Mouse (Mus musculus) CH12.LX (cell line): ENCODE results near the gene Spa17. TPM values are rescaled to one million over a fixed set of nuclear protein-coding genes. Genes with fewer than 3 reads are reported as not detected.
A peak's percentile ranks its signal among the peaks of the same experiment; 100 is the strongest.

Experiments
- DNase-seq: peaks from one replicate; pipeline ENCODE4 v3.0.0-alpha.2; 2013; ENCODE audit errors: extremely low read depth
- H3K27ac ChIP-seq: 2 replicates; pipeline ENCODE4 v1.5.1; 2012; ENCODE audit warnings: low read depth, mild to moderate bottlenecking, control low read depth, moderate library complexity; ENCODE audit not compliant: insufficient read depth
- H3K27me3 ChIP-seq: replicated peaks from 2 replicates; pipeline ENCODE3; 2012; ENCODE audit warnings: inconsistent platforms
- H3K36me3 ChIP-seq, 2 experiments: replicated peaks in 1 of 2; 2 replicates each; pipeline versions ENCODE3 to v1.6.1; 2012; ENCODE audit warnings: inconsistent platforms in 1 of 2, low read length in 1 of 2, mild to moderate bottlenecking in 1 of 2, mixed read lengths in 1 of 2, moderate library complexity in 1 of 2; ENCODE audit not compliant: control insufficient read depth in 1 of 2, insufficient read depth in 1 of 2
- H3K4me1 ChIP-seq, 2 experiments: 2 replicates each; pipeline ENCODE4 v1.6.1; 2012; ENCODE audit warnings: inconsistent platforms in 1 of 2, moderate library complexity in 1 of 2; ENCODE audit not compliant: insufficient read depth in 2 of 2, control insufficient read depth in 1 of 2
- H3K4me2 ChIP-seq: 2 replicates; pipeline ENCODE4 v1.6.1; 2012; ENCODE audit warnings: low read depth, mild to moderate bottlenecking, control low read depth; ENCODE audit not compliant: poor library complexity, insufficient read depth, severe bottlenecking
- H3K4me3 ChIP-seq, 3 experiments: fragments of 150-350 bp in 1 of 3; sonication (generic) in 1 of 3; replicated peaks in 1 of 3; 2 replicates each; pipeline versions ENCODE3 to v1.5.1; 2011 to 2012; ENCODE audit warnings: low read depth in 2 of 3, low read length in 2 of 3, mild to moderate bottlenecking in 2 of 3, moderate library complexity in 2 of 3, control low read depth in 1 of 3, improper control_type of control experiment in 1 of 3, inconsistent platforms in 1 of 3, mixed read lengths in 1 of 3; ENCODE audit not compliant: poor library complexity in 1 of 3
- H3K79me2 ChIP-seq: replicated peaks from 2 replicates; pipeline ENCODE4 v1.6.1; 2012; ENCODE audit warnings: mild to moderate bottlenecking, moderate library complexity; ENCODE audit not compliant: control insufficient read depth, poor library complexity, insufficient read depth, severe bottlenecking; ENCODE audit errors: extremely low read depth
- H3K9ac ChIP-seq: 2 replicates; pipeline ENCODE4 v1.6.1; 2012; ENCODE audit warnings: low read depth, mild to moderate bottlenecking, control low read depth, moderate library complexity; ENCODE audit not compliant: insufficient read depth
- H3K9me3 ChIP-seq: replicated peaks from 2 replicates; pipeline ENCODE3; 2012; ENCODE audit warnings: low read length, inconsistent platforms, mixed read lengths
- BHLHE40 ChIP-seq: IDR thresholded peaks from 2 replicates; pipeline ENCODE4 v1.6.1; 2011; ENCODE audit warnings: mild to moderate bottlenecking, low read depth, low read length, improper control_type of control experiment
- CHD1 ChIP-seq: IDR thresholded peaks from 2 replicates; pipeline ENCODE4 v1.6.1; 2012; ENCODE audit warnings: low read depth, low read length, improper control_type of control experiment, inconsistent platforms
- CHD2 ChIP-seq: IDR thresholded peaks from 2 replicates; pipeline ENCODE4 v1.6.1; 2011; ENCODE audit warnings: low read length, improper control_type of control experiment
- CTCF ChIP-seq, 2 experiments: IDR thresholded peaks in 1 of 2; conservative IDR thresholded peaks in 1 of 2; 2 replicates each; pipeline ENCODE4 v1.5.1; 2011 to 2012; ENCODE audit warnings: low read depth in 2 of 2, low read length in 2 of 2, improper control_type of control experiment in 1 of 2, inconsistent platforms in 1 of 2, mild to moderate bottlenecking in 1 of 2, moderate library complexity in 1 of 2
- ELF1 ChIP-seq: IDR thresholded peaks from 2 replicates; pipeline ENCODE4 v1.6.1; 2014; ENCODE audit warnings: low read depth, mild to moderate bottlenecking, inconsistent platforms, low read length, improper control_type of control experiment
- EP300 ChIP-seq: IDR thresholded peaks from 2 replicates; pipeline ENCODE4 v1.6.1; 2011; ENCODE audit warnings: low read length, improper control_type of control experiment
- ETS1 ChIP-seq: conservative IDR thresholded peaks from 2 replicates; pipeline ENCODE4 v1.6.1; 2012; ENCODE audit warnings: low read depth, mild to moderate bottlenecking, inconsistent platforms, low read length, improper control_type of control experiment, moderate library complexity
- GABPA ChIP-seq: IDR thresholded peaks from 2 replicates; pipeline ENCODE4 v1.6.1; 2012; ENCODE audit warnings: low read depth, low read length, improper control_type of control experiment, inconsistent platforms; ENCODE audit not compliant: insufficient replicate concordance
- HCFC1 ChIP-seq: IDR thresholded peaks from 2 replicates; pipeline ENCODE4 v1.6.1; 2012; ENCODE audit warnings: low read depth, mild to moderate bottlenecking, inconsistent platforms, low read length, improper control_type of control experiment
- IRF4 ChIP-seq: IDR thresholded peaks from 2 replicates; pipeline ENCODE4 v1.6.1; 2014; ENCODE audit warnings: low read depth, mild to moderate bottlenecking, inconsistent platforms, low read length, improper control_type of control experiment
- JUN ChIP-seq: IDR thresholded peaks from 2 replicates; pipeline ENCODE4 v1.6.1; 2011; ENCODE audit warnings: low read depth, mild to moderate bottlenecking, low read length, improper control_type of control experiment, moderate library complexity; ENCODE audit not compliant: insufficient read depth
- MAFK ChIP-seq: IDR thresholded peaks from 2 replicates; pipeline ENCODE4 v1.6.1; 2011; ENCODE audit warnings: low read length, improper control_type of control experiment; ENCODE audit not compliant: insufficient replicate concordance
- MAX ChIP-seq: IDR thresholded peaks from 2 replicates; pipeline ENCODE4 v1.6.1; 2011; ENCODE audit warnings: low read length, improper control_type of control experiment
- MEF2A ChIP-seq: IDR thresholded peaks from 2 replicates; pipeline ENCODE4 v1.6.1; 2014; ENCODE audit warnings: low read depth, mild to moderate bottlenecking, inconsistent platforms, low read length, improper control_type of control experiment, borderline replicate concordance
- MXI1 ChIP-seq: IDR thresholded peaks from 2 replicates; pipeline ENCODE4 v1.6.1; 2011; ENCODE audit warnings: mild to moderate bottlenecking, low read depth, low read length, improper control_type of control experiment
- MYC ChIP-seq: IDR thresholded peaks from 2 replicates; pipeline ENCODE4 v1.6.1; 2011; ENCODE audit warnings: low read depth, mild to moderate bottlenecking, improper control_type of control experiment, low read length
- NELFE ChIP-seq: IDR thresholded peaks from 2 replicates; pipeline ENCODE4 v1.6.1; 2011; ENCODE audit warnings: low read depth, low read length, improper control_type of control experiment
- NRF1 ChIP-seq: IDR thresholded peaks from 2 replicates; pipeline ENCODE4 v1.6.1; 2014; ENCODE audit warnings: low read depth, mild to moderate bottlenecking, inconsistent platforms, low read length, improper control_type of control experiment, moderate library complexity
- PAX5 ChIP-seq: IDR thresholded peaks from 2 replicates; pipeline ENCODE4 v1.6.1; 2012; ENCODE audit warnings: low read length, inconsistent platforms, mixed read lengths
- POLR2A ChIP-seq: IDR thresholded peaks from 2 replicates; pipeline ENCODE4 v1.6.1; 2011; ENCODE audit warnings: low read depth, mild to moderate bottlenecking, improper control_type of control experiment, low read length
- POLR2AphosphoS2 ChIP-seq: IDR thresholded peaks from 2 replicates; pipeline ENCODE4 v1.6.1; 2011; ENCODE audit warnings: low read depth, low read length, improper control_type of control experiment
- RAD21 ChIP-seq: IDR thresholded peaks from 2 replicates; pipeline ENCODE4 v1.6.1; 2011; ENCODE audit warnings: low read depth, mild to moderate bottlenecking, low read length, improper control_type of control experiment, moderate library complexity
- RCOR1 ChIP-seq: conservative IDR thresholded peaks from 2 replicates; pipeline ENCODE4 v1.6.1; 2012; ENCODE audit warnings: low read depth, mild to moderate bottlenecking, inconsistent platforms, low read length, improper control_type of control experiment
- SIN3A ChIP-seq: IDR thresholded peaks from 2 replicates; pipeline ENCODE4 v1.6.1; 2012; ENCODE audit warnings: low read length, improper control_type of control experiment, inconsistent platforms
- TBP ChIP-seq: conservative IDR thresholded peaks from 2 replicates; pipeline ENCODE4 v1.6.1; 2011; ENCODE audit warnings: low read depth, low read length, improper control_type of control experiment
- TCF12 ChIP-seq: IDR thresholded peaks from 2 replicates; pipeline ENCODE4 v1.6.1; 2014; ENCODE audit warnings: low read depth, mild to moderate bottlenecking, inconsistent platforms, low read length, improper control_type of control experiment
- USF1 ChIP-seq: IDR thresholded peaks from 2 replicates; pipeline ENCODE4 v1.6.1; 2014; ENCODE audit warnings: low read depth, mild to moderate bottlenecking, inconsistent platforms, low read length, improper control_type of control experiment
- USF2 ChIP-seq: conservative IDR thresholded peaks from 2 replicates; pipeline ENCODE4 v1.6.1; 2011; ENCODE audit warnings: low read depth, low read length, improper control_type of control experiment
- ZC3H11A ChIP-seq: IDR thresholded peaks from 2 replicates; pipeline ENCODE4 v1.6.1; 2012; ENCODE audit warnings: low read depth, mild to moderate bottlenecking, inconsistent platforms, low read length, improper control_type of control experiment
- ZKSCAN1 ChIP-seq: IDR thresholded peaks from 2 replicates; pipeline ENCODE4 v1.6.1; 2012; ENCODE audit warnings: low read depth, inconsistent platforms, low read length, improper control_type of control experiment, borderline replicate concordance
- ZMIZ1 ChIP-seq: IDR thresholded peaks from 2 replicates; pipeline ENCODE4 v1.6.1; 2012; ENCODE audit warnings: low read depth, mild to moderate bottlenecking, inconsistent platforms, low read length, improper control_type of control experiment
- ZNF384 ChIP-seq: IDR thresholded peaks from 2 replicates; pipeline ENCODE4 v1.6.1; 2012; ENCODE audit warnings: low read depth, low read length, improper control_type of control experiment, inconsistent platforms
- dilution Hi-C: fragments of 300-500 bp; cut with MboI; formaldehyde crosslinking; loops from 2 replicates; pipeline ENCODE4 v1.14.3; 2020; ENCODE audit warnings: low sequenced_read_pairs; ENCODE audit not compliant: extremely low pct_unique_long_range_greater_than_20kb, extremely low pct_ligation_motif_present
- in situ Hi-C: fragments of 300-500 bp; cut with MboI; formaldehyde crosslinking; loops from 3 replicates; pipeline ENCODE4 v1.14.3; 2019; ENCODE audit warnings: low sequenced_read_pairs, low pct_ligation_motif_present, low pct_unique_long_range_greater_than_20kb, mixed read lengths
- polyA plus RNA-seq: library from polyadenylated mRNA; unstranded; fragments of >175 nt; gene quantifications from 2 replicates; pipeline ENCODE4 v1.2.1, GENCODE M21; 2012; ENCODE audit warnings: low read depth; ENCODE audit not compliant: insufficient read length
- total RNA-seq, 2 experiments: library from RNA; depleted of rRNA; stranded (reverse); fragments of 300-350 nt in 1 of 2; fragments of >200 nt in 1 of 2; gene quantifications; 2 replicates each; pipeline ENCODE4 v1.2.3; 2012 to 2014

Spa17 gene
- total and polyA plus RNA-seq, 3 experiments: 0.47 to 3.2 (median 1.4) TPM

GRCm38 (mm10) chr9:37636800-37637542, 23.4 kb upstream of the Spa17 start:
- Histone ChIP-seq H3K9ac (no peak overlapping the region), H3K27me3 (no peaks in the 10 kb centered on the region), H3K4me1 (peaks cover 0 to 37% of the 10 kb centered on the region in 2 experiments; a peak in 3 of 4 replicates), H3K79me2 (no peaks in the 10 kb centered on the region), H3K27ac (no peak overlapping the region), H3K4me2 (no peak overlapping the region), H3K4me3 (no peak overlapping the region), H3K9me3 (no peaks in the 10 kb centered on the region), H3K36me3 (peaks cover 0 to 16% of the 10 kb centered on the region in 2 experiments)
- dilution Hi-C loops: no loop called here
- no peak for TF ChIP-seq NRF1
- TF ChIP-seq TCF12: no peak
- TF ChIP-seq PAX5: no peak
- TF ChIP-seq RAD21: no peak
- TF ChIP-seq EP300: no peak
- TF ChIP-seq ELF1: no peak
- DNase-seq: no peak
- in situ Hi-C loops: no loop called here

- peaks cover 0 to 37% of the 10 kb centered on the region in 2 experiments; a peak in 3 of 4 replicates for H3K4me1 ChIP-seq
- H3K4me2 ChIP-seq: no peak overlapping the region
- H3K36me3 ChIP-seq: peaks cover 0 to 18% of the 10 kb centered on the region in 2 experiments
- H3K4me3 ChIP-seq: no peak overlapping the region
- dilution Hi-C loops (no loop called here), in situ Hi-C loops (no loop called here)
- H3K27ac ChIP-seq: no peak overlapping the region
- no peaks in the 10 kb centered on the region for H3K79me2 ChIP-seq
- no peaks in the 10 kb centered on the region for H3K9me3 ChIP-seq
- H3K9ac ChIP-seq: no peak overlapping the region
- DNase-seq: peak; percentile 59
- no peaks in the 10 kb centered on the region for H3K27me3 ChIP-seq
- no peak for TF ChIP-seq ZKSCAN1
- TF ChIP-seq USF2: no peak
- no peak for TF ChIP-seq MAFK
- TF ChIP-seq MEF2A: no peak
- TF ChIP-seq ZC3H11A: peak; percentile 26; the same call in 1 of the 2 replicates
- TF ChIP-seq IRF4: no peak; the same call in 1 of the 2 replicates
- TF ChIP-seq JUN: no peak
- TF ChIP-seq ETS1: no peak
- no peak for TF ChIP-seq ZMIZ1
- no peak for TF ChIP-seq GABPA
- TF ChIP-seq MYC: no peak
- no peak for TF ChIP-seq POLR2A
- TF ChIP-seq ZNF384: peak; percentile 87
- TF ChIP-seq EP300: no peak
- no peak for TF ChIP-seq BHLHE40
- TF ChIP-seq CTCF (conservative IDR thresholded peaks at IDR 0.05 in 1 of 2, IDR thresholded peaks at IDR 0.05 in 1 of 2; ENCODE audit: low read depth in 2 of 2, low read length in 2 of 2): peak; percentile 62 to 88; a peak in 3 of 4 replicates
- TF ChIP-seq NELFE: no peak
- no peak for TF ChIP-seq CHD1
- TF ChIP-seq ELF1: no peak
- TF ChIP-seq MAX: peak; percentile 13; the same call in 1 of the 2 replicates
- TF ChIP-seq TBP: no peak
- no peak for TF ChIP-seq CHD2
- TF ChIP-seq POLR2AphosphoS2: no peak
- TF ChIP-seq MXI1: no peak
- peak; percentile 87 for TF ChIP-seq RAD21
- TF ChIP-seq SIN3A: no peak
- TF ChIP-seq USF1: no peak
- TF ChIP-seq RCOR1: no peak
- TF ChIP-seq PAX5: no peak
- no peak for TF ChIP-seq HCFC1
Measured at GRCm38 (mm10) chr9:37636335-37636734, 22.8 kb upstream of the Spa17 start.
